Mouse (Mus musculus) thymus, postnatal 10 days (tissue): ENCODE data around the gene Parm1.

Source experiments
- DNase-seq, 2 experiments: peaks; one replicate each; pipeline ENCODE4 v3.0.0; 2021; ENCODE audit warnings: low spot score in 2 of 2

Gene Parm1

DNA sequence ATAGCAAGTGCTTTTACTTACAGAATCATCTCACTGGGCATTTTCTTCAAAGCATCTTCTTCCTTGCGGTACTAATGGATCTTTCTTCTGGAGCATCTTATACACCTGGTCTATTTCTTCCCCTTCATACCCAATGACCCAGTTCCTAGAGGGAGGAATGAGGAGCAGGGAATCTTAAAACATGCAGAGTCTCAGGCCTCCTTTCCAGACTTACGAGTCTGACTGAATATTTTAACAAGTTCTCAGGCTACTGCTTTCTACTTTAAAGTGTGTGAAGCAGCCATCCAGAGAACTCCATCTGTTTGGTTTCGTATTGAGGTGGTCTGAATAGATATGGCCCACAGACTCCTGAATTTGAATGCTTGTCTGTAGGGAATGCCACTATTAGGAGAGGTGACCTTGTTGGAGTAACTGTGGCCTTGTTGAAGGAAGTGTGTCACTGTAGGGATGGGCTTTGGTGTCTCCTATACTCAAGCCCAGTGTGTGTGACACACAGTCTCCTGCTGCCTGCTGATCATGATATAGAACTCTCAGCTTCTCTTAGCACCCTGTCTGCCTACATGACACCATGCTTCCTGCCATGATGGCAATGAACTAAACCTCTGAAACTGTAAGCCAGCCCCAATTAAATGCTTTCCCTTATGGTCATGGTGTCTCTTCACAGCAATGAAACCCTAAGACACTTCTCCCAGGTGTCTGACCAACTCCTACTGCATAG lies 137.1 kb downstream of the Parm1 start:
- DNase-seq, result no peak

GRCm38 (mm10) chr5:91655263-91655662 lies 137.8 kb downstream of the Parm1 start:
- no peak for DNase-seq

GRCm38 (mm10) chr5:91662715-91663114 lies 145.3 kb downstream of the Parm1 start:
- no peak for DNase-seq

DNA sequence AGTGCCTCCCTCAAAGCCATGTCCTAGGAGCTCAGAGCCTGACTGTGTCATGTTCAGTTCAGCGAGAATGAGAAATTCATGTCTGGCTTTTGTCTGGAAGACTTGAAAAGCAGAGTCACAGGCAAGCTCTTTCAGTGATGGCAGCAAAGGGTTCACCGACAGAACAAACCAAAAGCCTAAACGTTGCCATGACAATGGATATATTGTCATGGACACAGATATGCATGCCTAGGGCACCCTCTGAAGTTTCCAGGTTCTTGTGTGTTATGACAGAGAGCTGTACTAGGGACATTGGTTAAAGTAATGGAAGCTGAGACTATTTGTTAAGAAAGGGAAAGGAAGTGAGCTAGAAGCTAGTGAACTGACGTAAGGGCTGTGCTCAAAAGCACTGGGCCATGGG lies 149.7 kb downstream of the Parm1 start:
- no peak for DNase-seq

- DNase-seq, result no peak
Observed at GRCm38 (mm10) chr5:91669235-91669634, 151.8 kb downstream of the Parm1 start.
